8 mouse cellular contexts compared by ENCODE assay signal in the genomic region with DNA sequence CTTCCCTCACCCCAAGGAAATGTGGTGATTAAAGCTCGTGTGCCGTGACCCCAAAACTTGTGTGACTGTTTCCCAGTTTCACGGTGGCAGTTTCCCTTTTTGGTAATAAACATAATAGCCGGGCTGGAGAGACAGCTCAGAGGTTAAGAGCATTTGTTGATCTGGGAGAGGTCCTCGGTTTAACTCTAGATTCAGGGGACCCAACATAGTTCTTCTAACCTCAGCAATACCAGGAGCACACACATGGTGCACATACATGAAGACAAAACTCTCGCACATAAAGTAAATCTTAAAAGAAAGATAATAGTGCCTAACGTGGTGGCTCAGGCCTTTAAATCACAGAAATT. TPM values are rescaled to one million over a fixed set of nuclear protein-coding genes. Genes with fewer than 3 reads are reported as not detected.
A peak's percentile ranks its signal among the peaks of the same experiment; 100 is the strongest.
DNase-seq lines count a peak whose midpoint lies in the region; ATAC-seq and TF ChIP-seq lines count a peak whose summit lies in the region.

No protein-coding gene starts in this region.

- no peak for TF ChIP-seq POLR2A in embryonic fibroblast, embryonic 13.5 days (IDR thresholded peaks at IDR 0.05; ENCODE audit: low read depth, low read length)

- 19% methylated on average over 7 of the region's 7 CpGs for WGBS in lung, embryonic 16.5 days
- 18% methylated on average over 7 of the region's 7 CpGs for WGBS in intestine, postnatal 0 days
- 29% methylated on average over 7 of the region's 7 CpGs for WGBS in neural tube, embryonic 15.5 days

- H3K36me3 ChIP-seq in lung, embryonic 16.5 days (ENCODE audit: control insufficient read depth, insufficient read depth, low read length): 0 out of 2 replicates have a peak, but pooled peaks cover 2% of the 10 kb centered on the region
- H3K36me3 ChIP-seq in intestine, postnatal 0 days (ENCODE audit: control insufficient read depth, insufficient read depth): peaks cover 4% of the 10 kb centered on the region
- peaks cover 20% of the 10 kb centered on the region for H3K36me3 ChIP-seq in neural tube, embryonic 15.5 days

- no peak for TF ChIP-seq CTCF in embryonic fibroblast, embryonic 13.5 days (IDR thresholded peaks at IDR 0.05; ENCODE audit: borderline replicate concordance, insufficient read depth, low read length)
- no peak for TF ChIP-seq CTCF in intestine, postnatal 0 days (IDR thresholded peaks at IDR 0.05; ENCODE audit: low read depth)

- H3K4me1 ChIP-seq in lung, embryonic 16.5 days (replicated peaks; ENCODE audit: control insufficient read depth, insufficient read depth, low read length): peaks cover 5% of the 10 kb centered on the region
- H3K4me1 ChIP-seq in embryonic fibroblast, embryonic 13.5 days (ENCODE audit: control insufficient read depth, insufficient read depth, low read length): no peaks in the 10 kb centered on the region
- no peaks in the 10 kb centered on the region for H3K4me1 ChIP-seq in intestine, postnatal 0 days (replicated peaks; ENCODE audit: control insufficient read depth, insufficient read depth, low read length)
- peaks cover 18% of the 10 kb centered on the region for H3K4me1 ChIP-seq in neural tube, embryonic 15.5 days

- peak; percentile 39; the same call in 1 of the 2 replicates for ATAC-seq in lung, embryonic 16.5 days (ENCODE audit: low read depth)
- ATAC-seq in intestine, postnatal 0 days: no peak
- ATAC-seq in neural tube, embryonic 15.5 days (ENCODE audit: low FRiP score): peak; percentile 46; the same call in 1 of the 2 replicates

- H3K9me3 ChIP-seq in lung, embryonic 16.5 days (ENCODE audit: control insufficient read depth, low read length): no peaks in the 10 kb centered on the region
- H3K9me3 ChIP-seq in intestine, postnatal 0 days (ENCODE audit: control insufficient read depth): no peaks in the 10 kb centered on the region
- H3K9me3 ChIP-seq in neural tube, embryonic 15.5 days (replicated peaks): no peaks in the 10 kb centered on the region

- no peak for DNase-seq in lung, postnatal 25 days (ENCODE audit: low spot score)
- DNase-seq in adrenal gland, postnatal 10 days: no peak
- no peak for DNase-seq in thymus, postnatal 0 days (ENCODE audit: low spot score)
- DNase-seq in spleen, adult 18-20 months: no peak

- H3K27ac ChIP-seq in lung, embryonic 16.5 days (ENCODE audit: low read length): peak overlapping the region; percentile 74
- H3K27ac ChIP-seq in embryonic fibroblast, embryonic 13.5 days (ENCODE audit: insufficient read depth, low read length): peak overlapping the region; percentile 7; the same call in 1 of the 2 replicates
- 0 out of 2 replicates have a peak overlapping the region, but pooled peaks have one; percentile 36 for H3K27ac ChIP-seq in intestine, postnatal 0 days (ENCODE audit: low read depth, low read length)
- H3K27ac ChIP-seq in neural tube, embryonic 15.5 days (replicated peaks): peak overlapping the region; percentile 67

- H3K4me3 ChIP-seq in lung, embryonic 16.5 days (ENCODE audit: low read length): peak overlapping the region; percentile 89
- H3K4me3 ChIP-seq in embryonic fibroblast, embryonic 13.5 days (ENCODE audit: insufficient read depth, low read length): peak overlapping the region; percentile 73
- H3K4me3 ChIP-seq in intestine, postnatal 0 days (ENCODE audit: low read depth, low read length): peak overlapping the region; percentile 77
- peak overlapping the region; percentile 86 for H3K4me3 ChIP-seq in neural tube, embryonic 15.5 days (replicated peaks)

- H3K27me3 ChIP-seq in lung, embryonic 16.5 days (ENCODE audit: control insufficient read depth, insufficient read depth, low read depth, low read length): no peaks in the 10 kb centered on the region
- H3K27me3 ChIP-seq in intestine, postnatal 0 days (replicated peaks; ENCODE audit: control insufficient read depth, insufficient read depth, low read length): no peaks in the 10 kb centered on the region
- H3K27me3 ChIP-seq in neural tube, embryonic 15.5 days (replicated peaks): no peaks in the 10 kb centered on the region

- H3K4me2 ChIP-seq in lung, embryonic 16.5 days (ENCODE audit: low read depth, low read length): peak overlapping the region; percentile 71
- peak overlapping the region; percentile 70 for H3K4me2 ChIP-seq in intestine, postnatal 0 days (replicated peaks; ENCODE audit: low read depth)
- peak overlapping the region; percentile 74 for H3K4me2 ChIP-seq in neural tube, embryonic 15.5 days

- H3K9ac ChIP-seq in lung, embryonic 16.5 days (ENCODE audit: low read length): peak overlapping the region; percentile 69
- peak overlapping the region; percentile 60 for H3K9ac ChIP-seq in intestine, postnatal 0 days (ENCODE audit: low read depth, low read length)
- H3K9ac ChIP-seq in neural tube, embryonic 15.5 days (replicated peaks): peak overlapping the region; percentile 92

RNA-seq across cellular contexts. Expression of gene Ndufs5, which starts 0.4 kb away (rescaled TPM):
- 294 and 297 TPM in 2 replicates for polyA plus RNA-seq in lung, embryonic 16.5 days (2015; fragmentation: Nextera tagmentation; extraction: Ambion mirVana)
- 124 and 148 TPM in 2 replicates for polyA plus RNA-seq in embryonic fibroblast, embryonic 13.5 days (2011; ENCODE audit: insufficient read length, low read depth, missing spikeins)
- polyA plus RNA-seq in intestine, postnatal 0 days (2015; fragmentation: Nextera tagmentation; extraction: Ambion mirVana): 370 and 395 TPM in 2 replicates
- 474 and 561 TPM in 2 replicates for polyA plus RNA-seq in neural tube, embryonic 15.5 days (2015; fragmentation: Nextera tagmentation; extraction: Ambion mirVana)
- total RNA-seq in adrenal gland, postnatal 10 days (2021): 100 to 1,000 TPM; 371 to 393 TPM
- 485 and 491 TPM in 2 replicates for polyA plus RNA-seq in thymus, postnatal 0 days (2015; fragmentation: Nextera tagmentation; extraction: Ambion mirVana)

RNA-seq across cellular contexts. Expression of gene Akirin1, which starts 31.7 kb away (rescaled TPM):
- polyA plus RNA-seq in lung, embryonic 16.5 days (2015; fragmentation: Nextera tagmentation; extraction: Ambion mirVana): 29.9 and 37.8 TPM in 2 replicates
- 40.9 and 54.3 TPM in 2 replicates for polyA plus RNA-seq in embryonic fibroblast, embryonic 13.5 days (2011; ENCODE audit: insufficient read length, low read depth, missing spikeins)
- 38.0 and 46.2 TPM in 2 replicates for polyA plus RNA-seq in intestine, postnatal 0 days (2015; fragmentation: Nextera tagmentation; extraction: Ambion mirVana)
- 73.5 and 79.9 TPM in 2 replicates for polyA plus RNA-seq in neural tube, embryonic 15.5 days (2015; fragmentation: Nextera tagmentation; extraction: Ambion mirVana)
- total RNA-seq in adrenal gland, postnatal 10 days (2021): 10 to 100 TPM; 42.3 to 50.1 TPM
- polyA plus RNA-seq in thymus, postnatal 0 days (2015; fragmentation: Nextera tagmentation; extraction: Ambion mirVana): 95.5 and 113 TPM in 2 replicates

RNA-seq across cellular contexts. Expression of gene Macf1, which starts 34.2 kb away (rescaled TPM):
- 77.8 and 89.5 TPM in 2 replicates for polyA plus RNA-seq in lung, embryonic 16.5 days (2015; fragmentation: Nextera tagmentation; extraction: Ambion mirVana)
- 250 and 271 TPM in 2 replicates for polyA plus RNA-seq in embryonic fibroblast, embryonic 13.5 days (2011; ENCODE audit: insufficient read length, low read depth, missing spikeins)
- polyA plus RNA-seq in intestine, postnatal 0 days (2015; fragmentation: Nextera tagmentation; extraction: Ambion mirVana): 17.3 and 22.8 TPM in 2 replicates
- 57.6 and 62.6 TPM in 2 replicates for polyA plus RNA-seq in neural tube, embryonic 15.5 days (2015; fragmentation: Nextera tagmentation; extraction: Ambion mirVana)
- 100 to 1,000 TPM; 170 to 248 TPM for total RNA-seq in adrenal gland, postnatal 10 days (2021)
- 32.8 and 37.1 TPM in 2 replicates for polyA plus RNA-seq in thymus, postnatal 0 days (2015; fragmentation: Nextera tagmentation; extraction: Ambion mirVana)

Comparison
In these comparisons a context has a peak if more than half of its experiments do, and no peak if none do; other contexts are left out.
1. H3K27ac ChIP-seq: peak in every context shown above with its lines; median percentile 74 in lung, embryonic 16.5 days; 67 in neural tube, embryonic 15.5 days; 36 in intestine, postnatal 0 days; 7 in embryonic fibroblast, embryonic 13.5 days.